Mouse (Mus musculus) gastrocnemius, adult 8-10 months (tissue): ENCODE results near the gene Kctd21. TPM values are rescaled to one million over a fixed set of nuclear protein-coding genes. Genes with fewer than 3 reads are reported as not detected.

ENCODE experiments used
- DNase-seq, 2 experiments: peaks; one replicate each; pipeline ENCODE4 v3.0.0; 2022; ENCODE audit warnings: low spot score in 2 of 2
- total RNA-seq, 4 experiments: library from RNA; stranded (reverse); gene quantifications; 2 replicates each; pipeline ENCODE4 v1.2.4; 2022

Gene Kctd21
- total RNA-seq, 4 experiments from 2014 or later: 3.3 to 4.1 (median 3.9) TPM

- no peak for DNase-seq
Observed at GRCm38 (mm10) chr7:97317706-97318105, 14.4 kb upstream of the Kctd21 start.

GRCm38 (mm10) chr7:97324342-97324741 lies 7.8 kb upstream of the Kctd21 start:
- DNase-seq: no peak

DNA sequence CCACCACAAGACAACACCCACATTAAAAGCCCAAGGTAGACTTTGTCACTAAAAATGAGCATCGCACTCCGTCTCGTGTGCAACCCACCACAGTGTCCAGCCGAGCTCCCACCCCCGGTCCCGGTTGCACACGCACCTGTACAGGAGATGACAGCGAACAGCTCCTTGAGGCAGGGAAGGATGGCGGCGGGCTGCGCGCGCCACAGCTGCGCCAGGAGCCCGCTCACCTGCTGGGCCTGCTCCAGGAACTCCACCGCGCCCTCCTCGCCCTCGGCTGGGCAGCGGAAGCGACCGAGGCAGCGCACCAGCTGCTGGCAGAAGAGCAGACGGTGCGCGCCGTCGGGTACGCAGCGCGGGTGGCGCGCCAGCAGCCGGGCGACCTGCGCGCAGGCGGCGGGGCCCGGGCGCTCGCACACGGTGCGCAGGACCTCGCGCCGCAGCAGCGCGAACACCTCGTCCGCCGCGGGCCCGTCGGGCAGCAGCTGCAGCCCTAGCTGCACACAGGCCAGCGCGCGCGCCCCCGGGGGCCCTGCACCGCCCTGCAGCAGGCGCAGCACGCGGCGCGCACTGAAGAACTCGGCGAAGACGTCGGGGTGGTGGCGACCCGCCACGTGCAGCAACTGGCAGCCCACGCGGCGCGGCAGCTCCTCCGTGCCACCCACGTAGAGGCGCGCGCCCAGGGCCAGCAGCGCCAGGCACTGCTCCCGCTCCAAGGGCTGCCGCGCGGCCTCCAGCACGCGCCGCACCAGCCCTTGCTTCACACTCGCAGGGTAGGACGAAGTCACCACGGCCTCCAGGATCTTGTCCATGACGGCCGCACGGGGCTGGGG lies 6.8 kb upstream of the Kctd21 start:
- DNase-seq: no peak

- DNase-seq: no peak
Observed at GRCm38 (mm10) chr7:97327376-97327775, 4.8 kb upstream of the Kctd21 start.

- no peak for DNase-seq
Observed at GRCm38 (mm10) chr7:97328891-97329588, 3.1 kb upstream of the Kctd21 start.

GRCm38 (mm10) chr7:97329676-97330075 lies 2.5 kb upstream of the Kctd21 start:
- DNase-seq: no peak

DNA sequence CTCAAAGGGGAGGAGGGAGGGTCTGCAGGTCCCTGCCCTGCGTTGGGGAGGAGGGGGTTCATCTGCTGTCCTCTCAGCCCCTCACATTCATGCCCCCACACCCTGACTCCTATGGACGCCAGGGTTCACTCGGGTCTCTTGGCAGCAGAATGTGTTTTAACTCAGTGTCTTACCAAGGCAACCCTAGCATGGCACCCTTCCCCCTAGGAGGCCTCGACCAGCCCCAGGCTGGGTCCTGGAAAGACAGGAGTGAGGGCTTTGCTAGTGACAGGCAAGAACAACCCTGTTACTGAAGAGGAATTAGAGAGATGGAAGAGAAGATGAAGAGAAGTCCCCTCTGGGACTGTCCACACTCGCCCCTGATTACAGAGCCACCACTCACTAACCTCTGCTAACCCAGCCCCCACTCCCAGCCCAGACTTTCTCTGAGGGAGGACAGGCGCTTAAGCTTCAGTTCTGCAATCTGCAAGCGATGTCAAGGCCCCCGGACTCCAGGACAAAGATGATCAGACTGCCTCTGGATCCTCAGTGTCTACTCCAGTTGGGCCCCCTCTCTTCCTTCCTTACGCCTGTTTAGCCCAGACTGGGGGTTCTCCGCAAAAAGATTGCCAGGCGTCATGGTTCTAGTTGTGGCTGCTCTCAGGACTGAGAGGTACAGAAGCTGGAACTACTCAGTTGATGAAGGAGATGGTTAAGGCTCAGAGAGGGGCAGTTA lies 1.0 kb upstream of the Kctd21 start:
- DNase-seq: no peak

GRCm38 (mm10) chr7:97332667-97333041 lies 527 bp downstream of the Kctd21 start:
- DNase-seq: no peak

DNA sequence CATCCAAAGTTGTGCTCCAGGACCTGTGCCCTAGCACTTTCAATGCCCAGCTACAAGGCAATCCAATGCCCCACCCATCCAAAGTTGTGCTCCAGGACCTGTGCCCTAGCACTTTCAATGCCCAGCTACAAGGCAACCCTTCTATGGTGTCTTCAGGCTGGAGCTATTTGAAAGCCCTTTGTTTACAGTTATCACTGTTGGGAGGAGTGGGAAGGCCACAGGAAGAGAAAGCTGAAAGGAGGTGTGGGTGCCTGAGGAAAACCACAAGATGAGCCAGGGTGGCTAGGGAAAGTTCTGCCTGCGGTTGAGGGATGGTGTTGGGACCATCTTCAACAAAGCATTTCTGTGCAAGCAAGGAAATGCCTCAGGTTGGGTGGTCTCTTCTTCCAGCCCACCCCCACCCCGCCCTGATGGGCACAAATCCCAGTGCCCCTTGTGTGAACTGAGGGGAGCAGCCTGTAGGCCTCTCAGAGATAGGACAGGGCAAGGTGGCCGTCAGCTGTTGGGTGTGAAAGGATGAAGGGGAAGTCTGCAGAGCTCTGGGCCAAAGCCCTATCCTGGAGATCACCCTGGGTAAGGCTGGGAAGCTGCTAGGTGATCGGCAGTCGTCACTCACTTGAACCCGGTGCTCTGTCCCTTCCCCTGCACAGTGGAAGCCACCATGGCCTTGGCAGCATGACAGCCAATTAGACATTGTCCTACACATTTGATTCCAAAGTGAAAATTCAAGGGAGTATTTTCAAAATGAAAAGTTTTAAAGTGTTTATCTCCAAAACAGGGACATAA lies 1.2 kb downstream of the Kctd21 start:
- DNase-seq: no peak

- no peak for DNase-seq
Observed at GRCm38 (mm10) chr7:97334406-97334805, 2.3 kb downstream of the Kctd21 start.

DNA sequence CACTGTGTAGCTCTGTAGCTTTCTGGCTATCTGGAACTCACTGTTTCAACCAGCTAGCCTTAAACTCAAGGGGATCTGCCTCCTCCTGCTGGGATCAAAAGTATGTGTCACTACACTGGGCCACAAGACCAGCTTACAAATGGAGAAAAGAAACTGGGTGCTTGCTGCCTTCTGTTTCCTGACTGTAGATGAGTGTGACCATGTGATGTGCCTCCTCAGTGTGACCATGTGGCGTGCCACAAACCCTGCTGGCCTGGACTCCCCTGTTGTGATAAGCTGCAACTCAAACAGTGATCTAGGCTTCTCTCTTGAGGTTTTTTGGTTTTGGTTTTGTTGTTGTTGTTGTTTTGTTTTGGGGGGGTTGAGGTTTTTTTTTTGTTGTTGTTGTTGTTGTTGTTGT lies 4.6 kb downstream of the Kctd21 start:
- DNase-seq: no peak

DNA sequence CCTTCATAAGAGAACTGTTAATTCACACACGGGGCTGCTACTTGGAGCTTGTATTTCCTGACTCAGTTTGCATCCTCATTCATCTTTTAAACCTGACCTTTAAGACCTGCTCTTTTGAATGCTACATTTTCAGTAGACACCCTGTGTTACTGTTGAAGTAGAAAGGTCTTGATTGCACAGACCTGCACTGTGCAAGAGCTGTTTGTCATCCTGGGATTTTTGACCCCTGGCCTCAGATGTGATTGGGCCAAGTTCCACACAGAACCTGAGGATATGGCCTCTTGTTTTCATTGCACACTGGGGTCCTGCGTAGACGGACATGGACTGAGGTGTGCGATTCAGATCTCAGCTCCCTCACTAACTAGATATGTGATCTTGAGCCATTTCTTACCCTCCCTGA lies 6.5 kb downstream of the Kctd21 start:
- no peak for DNase-seq

GRCm38 (mm10) chr7:97339623-97340022 lies 7.5 kb downstream of the Kctd21 start:
- no peak for DNase-seq

- no peak for DNase-seq
Observed at GRCm38 (mm10) chr7:97340907-97341849, 9.1 kb downstream of the Kctd21 start.

DNA sequence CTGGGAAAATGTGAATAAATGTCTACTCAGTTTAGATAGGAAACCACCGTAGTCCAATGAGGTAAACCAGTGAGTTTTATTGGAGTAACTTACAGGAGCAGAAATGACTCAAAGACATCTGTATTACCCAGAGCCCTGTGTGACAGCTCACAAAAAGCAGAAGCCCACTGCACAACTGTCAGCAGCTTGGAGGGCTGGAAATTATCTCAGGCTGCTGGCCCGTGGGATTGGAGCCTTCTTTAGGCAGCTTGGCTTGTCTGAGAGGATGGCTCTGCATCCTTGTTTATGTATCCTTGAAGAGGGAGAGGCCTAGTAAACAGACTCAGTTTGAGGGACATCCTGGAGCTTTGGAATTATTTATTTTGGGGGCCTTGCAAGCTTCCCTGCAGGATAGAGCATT lies 10.8 kb downstream of the Kctd21 start:
- DNase-seq: no peak

DNA sequence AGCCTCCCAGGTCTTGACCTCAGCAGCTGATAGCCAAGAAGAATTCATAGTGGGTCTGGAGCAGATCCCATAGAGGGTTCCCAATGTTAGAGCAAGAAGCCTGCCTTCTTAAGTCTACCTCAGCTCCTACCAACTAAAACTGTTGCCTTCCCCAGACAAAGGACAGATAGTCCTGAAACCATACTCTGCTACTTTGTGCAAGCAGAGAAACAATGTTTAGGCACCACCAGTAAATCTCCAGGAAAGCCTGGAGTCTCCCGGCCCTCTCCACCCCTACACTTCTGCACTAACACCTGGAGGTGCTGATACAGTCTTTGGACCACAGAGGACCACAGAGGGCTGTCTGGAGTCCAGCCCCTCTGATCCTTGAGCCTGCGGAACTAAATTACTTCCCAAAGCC lies 12.5 kb downstream of the Kctd21 start:
- DNase-seq: no peak

GRCm38 (mm10) chr7:97345229-97345871 lies 13.2 kb downstream of the Kctd21 start:
- peak; percentile 28 to 46 for DNase-seq

- no peak for DNase-seq
Observed at GRCm38 (mm10) chr7:97346111-97346821, 14.1 kb downstream of the Kctd21 start.

DNA sequence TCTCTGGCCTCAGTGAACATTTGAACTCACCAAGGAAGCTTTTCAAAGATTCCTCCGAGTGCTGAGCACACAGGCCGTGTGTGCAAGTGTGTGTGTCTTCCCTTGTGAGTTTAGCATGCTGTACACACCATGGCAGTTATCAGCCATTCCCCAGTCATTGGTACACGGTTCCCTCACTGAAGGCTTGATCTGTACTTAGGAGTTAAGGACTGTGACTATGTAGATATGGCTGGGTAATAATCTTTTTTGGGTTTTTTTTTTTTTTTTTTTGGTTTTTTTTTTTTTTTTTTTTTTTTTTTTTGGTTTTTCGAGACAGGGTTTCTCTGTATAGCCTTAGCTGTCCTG lies 14.7 kb downstream of the Kctd21 start:
- no peak for DNase-seq
